ENCODE assay signal across 8 mouse cellular contexts in genomic region chr12:52782902-52783441, GRCm38 (mm10).
DNase-seq lines count a peak whose midpoint lies in the region; ATAC-seq and TF ChIP-seq lines count a peak whose summit lies in the region.

No protein-coding gene starts in this region.

- no peak for TF ChIP-seq CTCF in lung, adult 2 months (IDR thresholded peaks at IDR 0.05; ENCODE audit: insufficient read depth, low read length)

- no peaks in the 10 kb centered on the region for H3K36me3 ChIP-seq in lung, embryonic 15.5 days
- no peaks in the 10 kb centered on the region for H3K36me3 ChIP-seq in forebrain, embryonic 11.5 days (ENCODE audit: control insufficient read depth, insufficient read depth, low read length)
- no peaks in the 10 kb centered on the region for H3K36me3 ChIP-seq in megakaryocyte, embryonic 14.5 days (replicated peaks; ENCODE audit: low read length)
- no peaks in the 10 kb centered on the region for H3K36me3 ChIP-seq in stomach, embryonic 14.5 days (ENCODE audit: control insufficient read depth, insufficient read depth, low read length)

- no peak for ATAC-seq in lung, embryonic 15.5 days (ENCODE audit: borderline replicate concordance, extremely low read depth, low FRiP score, low TSS enrichment)
- ATAC-seq in forebrain, embryonic 11.5 days (replicated peaks; ENCODE audit: low FRiP score) = 0 out of 2 replicates have a peak, but pooled peaks have one; percentile 46
- peak; percentile 91 for ATAC-seq in inflammation-experienced regulatory T-cells, adult 6 months
- ATAC-seq in stomach, embryonic 14.5 days (ENCODE audit: insufficient number of reproducible peaks, insufficient read depth, low FRiP score, low read depth) = no peak

- no peaks in the 10 kb centered on the region for H3K27me3 ChIP-seq in lung, embryonic 15.5 days
- no peaks in the 10 kb centered on the region for H3K27me3 ChIP-seq in forebrain, embryonic 11.5 days (ENCODE audit: control insufficient read depth, insufficient read depth, low read length)
- H3K27me3 ChIP-seq in megakaryocyte, embryonic 14.5 days (replicated peaks) = peaks cover 13% of the 10 kb centered on the region
- H3K27me3 ChIP-seq in stomach, embryonic 14.5 days (ENCODE audit: control insufficient read depth, insufficient read depth, low read length) = no peaks in the 10 kb centered on the region

- no peak overlapping the region for H3K9ac ChIP-seq in lung, embryonic 15.5 days
- H3K9ac ChIP-seq in forebrain, embryonic 11.5 days (ENCODE audit: low read length) = peak overlapping the region; percentile 1
- no peak overlapping the region for H3K9ac ChIP-seq in stomach, embryonic 14.5 days (replicated peaks; ENCODE audit: low read depth, low read length)

- H3K4me3 ChIP-seq in lung, embryonic 15.5 days = 0 out of 2 replicates have a peak overlapping the region, but pooled peaks have one; percentile 8
- no peak overlapping the region for H3K4me3 ChIP-seq in lung, adult 2 months (replicated peaks; ENCODE audit: extremely low read depth, low read depth, low read length)
- H3K4me3 ChIP-seq in forebrain, embryonic 11.5 days (ENCODE audit: low read depth, low read length) = no peak overlapping the region
- H3K4me3 ChIP-seq in megakaryocyte, embryonic 14.5 days (replicated peaks) = peak overlapping the region; percentile 84
- no peak overlapping the region for H3K4me3 ChIP-seq in stomach, embryonic 14.5 days (ENCODE audit: low read depth, low read length)

- no peak overlapping the region for H3K27ac ChIP-seq in lung, embryonic 15.5 days
- H3K27ac ChIP-seq in forebrain, embryonic 11.5 days (ENCODE audit: low read depth, low read length) = no peak overlapping the region
- H3K27ac ChIP-seq in stomach, embryonic 14.5 days (ENCODE audit: low read length) = no peak overlapping the region

- H3K9me3 ChIP-seq in lung, embryonic 15.5 days = no peaks in the 10 kb centered on the region
- H3K9me3 ChIP-seq in forebrain, embryonic 11.5 days (ENCODE audit: control insufficient read depth, low read length) = no peaks in the 10 kb centered on the region
- H3K9me3 ChIP-seq in megakaryocyte, embryonic 14.5 days = no peaks in the 10 kb centered on the region
- H3K9me3 ChIP-seq in stomach, embryonic 14.5 days (ENCODE audit: control insufficient read depth, low read depth, low read length) = no peaks in the 10 kb centered on the region

- H3K4me1 ChIP-seq in lung, embryonic 15.5 days = peaks cover 10% of the 10 kb centered on the region
- H3K4me1 ChIP-seq in lung, adult 2 months (ENCODE audit: control insufficient read depth, insufficient read depth, low read length) = no peaks in the 10 kb centered on the region
- peaks cover 7% of the 10 kb centered on the region; the same call in 1 of the 2 replicates for H3K4me1 ChIP-seq in forebrain, embryonic 11.5 days (replicated peaks; ENCODE audit: control insufficient read depth, insufficient read depth, low read length)
- H3K4me1 ChIP-seq in megakaryocyte, embryonic 14.5 days = peaks cover 7% of the 10 kb centered on the region
- peaks cover 5% of the 10 kb centered on the region; the same call in 1 of the 2 replicates for H3K4me1 ChIP-seq in stomach, embryonic 14.5 days (ENCODE audit: control insufficient read depth, insufficient read depth, low read length)

- DNase-seq in lung, adult 2 months = no peak
- peak; percentile 84 for DNase-seq in brain, adult 2 months (ENCODE audit: low read depth, low spot score)
- DNase-seq in forebrain, embryonic 11.5 days (ENCODE audit: low spot score) = no peak
- no peak for DNase-seq in frontal cortex, postnatal 14 days (ENCODE audit: low spot score in 2 of 2)

- TF ChIP-seq POLR2A in lung, adult 2 months (IDR thresholded peaks at IDR 0.05; ENCODE audit: borderline replicate concordance, extremely low read depth, low read depth, low read length) = no peak

- peak overlapping the region; percentile 44 for H3K4me2 ChIP-seq in lung, embryonic 15.5 days
- H3K4me2 ChIP-seq in forebrain, embryonic 11.5 days (ENCODE audit: low read depth, low read length, severe bottlenecking) = peak overlapping the region; percentile 42
- peak overlapping the region; percentile 35 for H3K4me2 ChIP-seq in stomach, embryonic 14.5 days (replicated peaks; ENCODE audit: low read depth, low read length)

- 9% methylated on average over 14 of the region's 14 CpGs for WGBS in lung, embryonic 15.5 days
- 15% methylated on average over 14 of the region's 14 CpGs for WGBS in lung, adult 2 months
- WGBS in forebrain, embryonic 11.5 days = 12% methylated on average over 14 of the region's 14 CpGs
- WGBS in stomach, embryonic 14.5 days = 10% methylated on average over 14 of the region's 14 CpGs

Comparison
In these comparisons a context has a peak if more than half of its experiments do, and no peak if none do; other contexts are left out.
1. H3K4me3 ChIP-seq: peak in lung, embryonic 15.5 days (single experiment) and megakaryocyte, embryonic 14.5 days (single experiment); none in lung, adult 2 months (single experiment), forebrain, embryonic 11.5 days (single experiment) and stomach, embryonic 14.5 days (single experiment).
2. ATAC-seq: peak in forebrain, embryonic 11.5 days (single experiment) and inflammation-experienced regulatory T-cells, adult 6 months (single experiment); none in lung, embryonic 15.5 days (single experiment) and stomach, embryonic 14.5 days (single experiment).
3. Peak in every context shown above with its lines, with median percentiles within 50 percentile points of each other: H3K4me2 ChIP-seq.